Mouse (Mus musculus): ENCODE results near the gene Evx2.

Gene Evx2

DNA sequence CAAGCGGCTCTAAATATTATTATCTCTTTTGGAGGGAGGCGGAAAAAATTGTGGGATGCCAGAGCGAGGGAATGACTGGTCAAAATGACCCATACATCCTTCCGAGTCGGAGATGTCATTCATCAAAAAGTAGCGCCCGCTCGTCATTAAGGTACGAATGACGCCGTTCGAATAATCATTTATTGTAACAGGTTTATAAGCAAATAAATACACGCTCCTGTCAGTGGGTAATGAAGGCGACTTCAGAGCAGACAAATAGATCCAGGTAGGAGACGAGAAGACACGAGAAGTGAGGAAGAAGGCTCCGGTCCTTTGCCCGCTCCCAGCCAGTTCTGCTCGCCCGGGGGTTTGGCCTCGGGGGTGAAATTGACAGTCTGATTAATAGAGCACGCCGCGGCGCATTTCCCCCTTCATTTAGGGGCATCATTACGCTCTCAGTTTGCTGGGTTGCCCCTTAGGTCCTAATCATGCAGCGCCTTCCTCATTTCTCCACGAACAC lies at the start of gene Evx2:
Gene Evx2 (minus strand): TSS at position 51 of the 499 bp plus-strand sequence.
- DNase-seq (ENCODE audit: low spot score) = no peak

- DNase-seq (ENCODE audit: low spot score) = no peak
Observed at GRCm38 (mm10) chr2:74708676-74709075, 49.3 kb upstream of the Evx2 start.

DNA sequence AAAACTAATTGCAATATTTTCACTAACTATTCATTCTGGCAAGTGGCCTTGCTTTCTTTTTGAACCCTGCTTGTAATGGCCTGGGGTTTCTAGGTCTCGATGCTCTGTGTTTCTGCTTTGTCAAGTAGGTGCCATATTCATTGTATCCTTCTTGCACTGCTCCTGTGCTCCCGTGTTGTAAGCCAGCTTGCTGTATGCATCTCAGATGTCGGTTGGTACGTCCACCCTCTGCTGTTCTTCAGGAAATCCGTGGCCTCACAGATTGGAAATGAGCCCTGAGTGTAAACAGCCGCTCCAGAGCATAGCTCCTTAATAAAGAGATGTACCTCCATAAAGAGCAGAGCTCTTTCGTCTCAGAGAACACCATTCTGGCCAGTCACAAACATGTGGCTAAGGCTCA lies 48.2 kb upstream of the Evx2 start:
- no peak for DNase-seq (ENCODE audit: low spot score)

DNA sequence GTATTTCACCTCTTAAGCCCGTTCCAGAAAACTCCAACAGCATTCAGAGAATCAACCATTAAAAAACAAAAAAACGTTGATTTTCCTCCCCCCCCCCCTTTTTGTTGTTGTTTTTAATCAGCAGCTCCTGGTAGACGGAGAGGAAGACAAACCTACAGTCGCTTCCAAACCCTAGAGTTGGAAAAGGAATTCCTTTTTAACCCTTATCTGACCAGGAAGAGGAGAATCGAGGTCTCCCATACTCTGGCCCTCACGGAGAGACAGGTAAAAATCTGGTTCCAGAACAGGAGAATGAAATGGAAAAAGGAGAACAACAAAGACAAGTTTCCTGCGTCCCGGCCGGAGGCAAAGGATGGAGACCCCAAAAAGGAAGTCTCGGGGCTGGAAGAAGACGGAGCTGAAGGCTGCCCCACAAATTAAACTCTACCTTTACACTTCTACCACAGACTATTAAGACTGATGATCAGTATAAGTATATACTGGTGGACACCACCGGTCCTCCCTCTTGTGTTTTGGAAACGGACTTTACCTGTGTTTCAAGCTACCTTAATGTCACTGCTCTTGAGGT lies 47.1 kb upstream of the Evx2 start:
- no peak for DNase-seq (ENCODE audit: low spot score)

DNA sequence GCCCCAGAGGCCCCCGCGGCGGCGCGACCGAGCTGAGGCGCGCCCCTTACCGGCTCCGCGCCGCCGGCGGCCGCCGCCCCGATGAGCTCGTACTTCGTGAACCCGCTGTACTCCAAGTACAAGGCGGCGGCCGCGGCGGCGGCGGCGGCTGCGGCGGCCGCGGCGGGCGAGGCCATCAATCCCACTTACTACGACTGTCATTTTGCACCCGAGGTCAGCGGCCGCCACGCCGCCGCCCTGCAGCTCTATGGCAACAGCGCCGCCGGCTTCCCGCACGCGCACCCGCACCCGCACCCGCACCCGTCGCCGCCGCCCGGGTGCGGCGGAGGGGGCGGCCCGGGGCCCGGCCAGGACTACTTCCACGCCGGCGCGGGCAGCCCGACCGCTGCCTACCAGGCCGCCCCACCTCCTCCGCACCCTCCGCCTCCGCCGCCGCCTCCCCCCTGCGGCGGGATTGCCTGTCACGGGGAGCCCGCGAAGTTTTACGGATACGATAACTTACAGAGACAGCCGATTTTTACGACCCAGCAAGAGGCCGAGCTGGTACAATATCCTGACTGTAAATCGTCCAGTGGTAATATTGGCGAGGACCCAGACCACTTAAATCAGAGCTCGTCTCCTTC lies 46.2 kb upstream of the Evx2 start:
- no peak for DNase-seq (ENCODE audit: low spot score)

DNA sequence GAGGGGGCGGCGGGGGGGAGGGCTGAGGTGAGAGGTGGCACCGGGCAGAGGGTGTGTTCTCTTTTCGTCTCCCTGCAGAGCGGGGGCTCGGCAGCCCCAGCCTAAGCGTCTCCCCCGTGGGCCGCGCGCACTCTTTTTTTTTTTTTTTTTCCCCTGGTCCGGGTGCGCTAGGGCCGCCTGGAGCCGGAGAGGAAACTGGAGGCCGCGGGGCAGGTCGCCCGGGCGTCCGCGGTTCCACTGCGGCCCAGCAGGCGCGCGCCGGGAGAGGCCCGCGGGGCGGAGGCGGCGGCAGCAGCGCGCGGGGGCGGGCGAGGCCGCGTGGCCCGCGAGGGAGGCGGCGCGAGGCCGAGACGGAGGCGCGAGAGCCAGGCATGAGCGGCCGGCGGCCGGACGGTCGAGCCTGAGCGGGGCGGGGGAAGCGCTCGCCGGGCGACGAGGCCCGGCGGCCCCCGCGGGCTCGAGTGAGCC lies 45.7 kb upstream of the Evx2 start:
- DNase-seq (ENCODE audit: low spot score) = no peak

DNA sequence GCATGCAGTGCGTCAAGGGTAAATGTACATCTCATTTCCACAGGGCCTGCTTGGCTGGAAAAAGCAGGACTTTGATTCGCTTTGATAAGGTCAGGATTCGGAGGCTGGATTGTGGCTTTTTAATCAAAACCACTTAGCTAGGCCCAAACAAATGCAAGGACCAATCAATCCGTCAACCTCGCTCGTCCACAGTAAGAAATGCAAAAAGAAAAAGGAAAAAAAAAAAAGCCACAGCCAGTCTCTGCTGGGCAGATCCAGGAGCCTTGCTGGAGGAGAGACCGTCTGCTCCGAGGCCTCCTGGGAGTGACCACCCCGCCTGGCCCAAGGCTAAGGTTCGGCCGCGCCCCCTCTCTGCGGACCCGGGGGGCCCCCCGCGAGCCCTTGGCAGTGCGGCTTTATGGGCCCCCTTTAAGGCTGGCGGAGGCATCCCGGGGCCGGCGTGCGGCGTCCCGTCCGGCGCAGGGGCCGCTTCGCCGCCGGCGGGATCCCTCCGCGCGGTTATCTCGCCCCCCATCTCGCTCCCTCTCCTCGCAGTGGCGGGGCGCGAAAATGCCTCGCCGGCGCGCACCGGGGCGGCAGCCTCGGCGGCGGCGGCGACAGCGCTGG lies 45.1 kb upstream of the Evx2 start, which contains the start of gene Hoxd8:
Gene Hoxd8 (plus strand): TSS at position 223 of the 606 bp plus-strand sequence.
- DNase-seq (ENCODE audit: low spot score) = no peak

DNA sequence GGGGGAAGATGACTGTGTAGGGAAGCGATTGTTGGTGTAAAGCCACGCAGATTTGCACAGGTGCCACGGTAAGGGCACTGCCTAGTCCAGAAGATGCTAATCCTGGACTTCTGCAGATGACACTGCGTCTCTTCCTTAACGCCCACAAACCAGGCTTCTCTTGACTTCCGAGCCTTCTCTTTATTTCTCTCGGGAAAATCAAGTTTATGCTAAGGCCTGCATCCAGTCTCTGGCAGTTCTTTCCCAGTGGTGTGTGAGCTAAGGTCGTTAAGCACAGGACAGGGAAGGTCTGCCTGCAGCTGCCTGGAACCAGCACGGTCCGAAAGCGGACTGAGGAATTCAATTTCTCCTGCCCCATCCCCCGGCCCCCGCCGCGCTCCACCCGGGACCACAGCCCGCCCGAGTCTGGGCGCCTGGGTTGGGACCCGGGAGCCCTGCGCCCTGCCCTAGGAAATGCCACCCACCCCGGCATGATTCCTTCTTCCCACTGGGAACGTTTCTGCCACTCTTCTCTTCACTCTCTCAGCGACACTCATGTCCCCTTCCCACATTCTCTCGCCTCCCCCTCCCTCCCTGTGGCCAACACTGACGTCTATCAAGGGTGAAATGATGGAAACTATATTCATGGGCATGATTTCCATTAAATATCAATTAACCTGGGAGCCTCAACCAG lies 44.5 kb upstream of the Evx2 start:
- DNase-seq (ENCODE audit: low spot score) = no peak

DNA sequence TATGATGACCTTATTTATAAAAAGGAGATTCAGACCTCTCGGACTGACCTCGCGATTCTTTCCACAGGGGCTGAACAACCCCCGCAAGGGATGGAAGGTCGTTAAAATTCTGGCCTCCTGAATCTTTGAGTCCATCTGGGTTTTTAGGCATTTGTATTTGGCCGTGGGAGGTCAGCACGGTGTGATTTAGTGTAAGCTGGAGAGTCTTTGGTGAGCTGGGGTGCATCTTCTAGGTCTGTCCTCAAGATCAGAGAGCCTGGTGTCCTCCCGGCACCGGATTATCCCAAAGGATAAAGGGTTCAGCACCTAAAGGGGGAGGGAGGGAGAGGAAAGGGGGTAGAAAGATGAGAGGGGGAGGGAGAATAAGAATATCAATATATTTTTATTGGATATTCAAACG lies 44.0 kb upstream of the Evx2 start:
- no peak for DNase-seq (ENCODE audit: low spot score)

GRCm38 (mm10) chr2:74702820-74703219 lies 43.5 kb upstream of the Evx2 start:
- no peak for DNase-seq (ENCODE audit: low spot score)

GRCm38 (mm10) chr2:74701949-74702819 lies 42.8 kb upstream of the Evx2 start:
- DNase-seq (ENCODE audit: low spot score) = peak; percentile 65

GRCm38 (mm10) chr2:74700546-74701112 lies 41.3 kb upstream of the Evx2 start:
- DNase-seq (ENCODE audit: low spot score) = no peak

DNA sequence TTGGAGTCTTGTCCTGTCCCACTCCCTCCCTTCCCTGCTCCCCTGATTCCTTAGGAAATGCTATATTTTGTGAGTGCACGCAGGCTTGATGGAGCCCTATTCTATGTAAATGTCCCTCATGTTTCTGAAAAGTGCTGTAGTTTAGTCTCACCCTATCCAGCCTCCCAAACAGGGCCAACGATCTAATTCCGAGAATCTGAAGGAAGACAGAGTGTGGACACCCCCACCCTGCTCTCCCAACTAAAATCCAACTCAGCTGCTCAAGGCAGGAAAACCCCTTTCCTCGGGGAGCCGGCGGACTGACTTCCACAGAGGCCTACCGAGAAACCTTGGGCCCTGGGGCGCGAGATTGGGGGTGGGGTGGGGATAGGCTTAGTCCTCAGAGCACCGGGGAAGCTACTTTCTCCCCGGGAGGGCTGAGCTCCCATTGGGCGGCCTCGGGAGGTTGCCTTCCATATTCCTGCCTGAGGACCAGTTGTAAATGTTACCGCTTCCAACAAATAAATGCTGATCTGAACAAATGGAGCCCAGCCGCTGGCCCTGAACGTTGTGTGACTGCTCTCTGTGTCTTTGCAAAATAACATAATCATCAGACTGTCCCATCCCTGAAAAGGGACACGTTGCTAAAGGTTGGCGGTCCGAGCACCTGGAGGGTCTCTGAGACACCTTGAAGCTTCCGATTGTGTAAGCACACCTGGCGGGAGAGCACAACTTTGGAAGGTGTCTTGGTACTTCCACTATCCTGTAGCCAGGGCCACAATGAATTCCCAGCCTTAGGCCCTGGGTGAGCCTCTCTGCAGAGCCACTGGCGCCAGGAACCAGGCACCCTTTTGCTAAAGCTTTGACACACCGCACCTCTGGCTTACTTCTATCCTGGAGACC lies 40.5 kb upstream of the Evx2 start:
- no peak for DNase-seq (ENCODE audit: low spot score)

GRCm38 (mm10) chr2:74699053-74699430 lies 39.7 kb upstream of the Evx2 start:
- no peak for DNase-seq (ENCODE audit: low spot score)

- no peak for DNase-seq (ENCODE audit: low spot score)
Observed at GRCm38 (mm10) chr2:74698201-74699052, 39.1 kb upstream of the Evx2 start.

GRCm38 (mm10) chr2:74697567-74698121 lies 38.3 kb upstream of the Evx2 start, which contains the start of gene Hoxd9:
Gene Hoxd9, plus strand, starts transcription at chr2:74697727.
- DNase-seq (ENCODE audit: low spot score) = no peak

- DNase-seq (ENCODE audit: low spot score) = no peak
Observed at GRCm38 (mm10) chr2:74696442-74697335, 37.3 kb upstream of the Evx2 start.

DNA sequence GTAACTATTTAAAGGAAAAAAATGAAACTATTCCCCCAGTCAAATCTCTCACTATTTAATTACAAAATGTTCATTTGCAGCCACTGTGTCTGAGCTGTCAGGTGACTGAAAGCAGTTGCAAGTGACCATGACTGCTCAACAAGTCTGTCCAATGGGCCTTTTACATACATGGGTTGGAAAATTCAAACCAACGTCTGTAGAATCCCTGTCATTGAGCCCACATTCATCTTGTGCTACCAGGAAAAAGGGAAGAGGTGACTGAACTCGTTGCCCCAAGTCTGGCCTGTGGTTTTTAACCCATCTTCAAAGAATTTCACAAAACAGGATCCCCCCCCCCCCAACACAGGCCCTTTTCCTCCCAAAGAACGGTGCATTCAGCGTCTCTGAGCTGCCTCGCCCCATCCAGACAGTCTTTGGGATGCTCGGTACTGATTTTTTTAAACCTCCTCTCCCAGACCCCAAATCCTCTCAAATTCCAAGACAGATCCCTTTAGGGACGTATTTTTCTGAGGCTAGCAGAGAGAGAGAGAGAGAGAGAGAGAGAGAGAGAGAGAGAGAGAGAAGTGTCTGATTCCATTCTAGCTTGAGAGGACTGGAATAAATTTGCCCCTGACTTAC lies 36.6 kb upstream of the Evx2 start:
- DNase-seq (ENCODE audit: low spot score) = no peak

Measured in MN1 (cell line).